Mouse (Mus musculus) left cerebral cortex, adult 2 months (tissue): ENCODE data around the gene Tsr1. TPM values are rescaled to one million over a fixed set of nuclear protein-coding genes. Genes with fewer than 3 reads are reported as not detected.

ENCODE experiments used
- DNase-seq, 2 experiments: peaks; one replicate each; pipeline ENCODE4 v3.0.0; 2021 to 2022; ENCODE audit warnings: low spot score in 2 of 2, mixed read lengths in 1 of 2; ENCODE audit errors: extremely low spot score in 1 of 2
- H3K27ac ChIP-seq: fragments of 200-600 bp; 2 replicates; pipeline ENCODE4 v1.8.1; 2022
- H3K4me3 ChIP-seq: fragments of 200-600 bp; 2 replicates; pipeline ENCODE4 v1.8.1; 2022
- CTCF ChIP-seq: fragments of 200-600 bp; IDR thresholded peaks from 2 replicates; pipeline ENCODE4 v1.8.1; 2022; ENCODE audit warnings: antibody characterized with exemption, mild to moderate bottlenecking, moderate library complexity
- intact Hi-C: fragments of 180-260 bp; cut with DNase I; formaldehyde crosslinking; loops from one replicate; pipeline ENCODE4 v1.15.1; 2025
- total RNA-seq, 2 experiments: library from RNA; stranded (reverse); gene quantifications; 2 replicates each; pipeline ENCODE4 v1.2.3; 2021

Gene Tsr1
- total RNA-seq, 2 experiments from 2014 or later, result 28.2 to 34.0 TPM

GRCm38 (mm10) chr11:74901555-74901954 is 3.7 kb downstream of the Tsr1 start:
- intact Hi-C loops, result no loop called here
- Histone ChIP-seq H3K27ac (no peak overlapping the region), H3K4me3 (no peak overlapping the region)
- no peak for TF ChIP-seq CTCF
- DNase-seq, result no peak

DNA sequence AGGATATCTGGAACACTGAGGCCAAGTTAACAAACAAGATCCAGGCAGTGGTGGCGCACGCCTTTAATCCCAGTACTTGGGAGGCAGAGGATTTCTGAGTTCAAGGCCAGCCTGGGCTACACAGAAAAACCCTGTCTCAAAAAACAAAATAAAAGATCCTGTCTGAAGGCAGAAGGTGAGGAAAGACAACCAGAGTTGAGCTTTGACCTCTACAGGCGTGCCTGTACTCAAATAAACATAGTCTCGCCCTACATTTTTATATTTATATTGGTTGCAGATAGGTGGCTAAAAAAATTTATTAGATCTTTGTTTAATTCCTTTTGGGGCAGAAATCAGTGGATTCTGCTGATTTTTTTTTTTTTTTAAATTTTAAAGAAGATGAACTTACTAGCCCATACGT is 4.5 kb downstream of the Tsr1 start:
- H3K27ac ChIP-seq, result no peak overlapping the region
- no peak overlapping the region for H3K4me3 ChIP-seq
- intact Hi-C loops, result no loop called here
- no peak for DNase-seq
- TF ChIP-seq CTCF, result no peak

DNA sequence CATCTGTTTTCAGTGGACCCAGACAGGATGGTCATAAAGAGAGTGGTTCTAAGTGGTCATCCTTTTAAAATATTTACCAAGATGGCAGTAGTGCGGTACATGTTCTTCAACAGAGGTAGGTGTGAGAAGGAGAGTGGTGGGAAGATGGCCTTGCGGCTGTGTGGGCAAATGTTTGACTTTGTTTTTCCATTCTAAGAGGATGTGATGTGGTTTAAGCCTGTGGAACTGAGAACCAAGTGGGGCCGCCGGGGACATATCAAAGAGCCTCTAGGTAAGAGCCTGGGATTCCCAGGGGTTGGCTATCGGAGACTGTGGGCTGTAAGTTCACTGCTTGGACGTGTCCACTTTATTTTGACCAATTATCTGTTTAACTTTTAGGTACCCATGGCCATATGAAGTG is 10.0 kb downstream of the Tsr1 start:
- intact Hi-C loops, result no loop called here

DNA sequence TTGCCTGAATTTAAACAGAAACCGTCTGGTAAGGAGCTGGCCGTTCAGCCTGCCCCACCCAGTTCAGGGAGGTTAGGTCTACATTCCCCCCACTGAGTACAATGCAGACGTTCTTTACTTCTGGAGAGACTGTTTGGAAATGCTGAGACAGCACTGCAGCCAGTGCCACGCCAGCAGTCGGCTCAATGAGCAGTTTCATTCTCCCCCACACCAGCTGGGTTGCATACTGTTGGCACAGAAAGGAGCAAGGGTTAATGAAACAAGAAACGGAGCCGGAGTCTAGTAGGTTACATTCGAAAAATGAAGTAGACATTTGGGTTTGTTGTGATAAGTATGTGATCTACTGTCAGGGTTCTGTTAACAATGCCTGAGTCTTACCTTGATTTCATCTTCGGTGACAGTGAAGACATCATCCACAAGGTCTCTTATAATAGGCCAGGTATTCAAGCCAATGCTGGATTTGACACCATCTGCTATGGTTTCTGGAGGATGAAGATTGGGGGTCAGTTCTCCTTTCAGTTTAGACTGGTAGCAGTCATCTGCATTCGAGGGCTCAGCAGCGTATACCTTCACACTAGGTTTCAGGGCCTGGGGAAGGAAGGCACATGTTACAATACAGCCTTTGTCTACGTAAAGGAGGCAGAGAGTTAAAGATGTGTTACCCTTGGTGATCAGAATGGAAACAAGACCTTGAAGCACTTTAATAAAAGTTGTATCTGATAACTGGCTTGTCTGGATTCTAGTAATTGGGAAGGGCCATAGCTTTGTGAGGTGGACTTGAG is 10.9 kb downstream of the Tsr1 start:
- no peak for TF ChIP-seq CTCF
- intact Hi-C loops, result no loop called here
- H3K4me3 ChIP-seq, result no peak overlapping the region
- H3K27ac ChIP-seq, result no peak overlapping the region
- DNase-seq, result no peak

More for the DNA sequence above, 10.0 kb downstream of the Tsr1 start:
- no peak for DNase-seq
- Histone ChIP-seq H3K4me3 (no peak overlapping the region), H3K27ac (no peak overlapping the region)
- TF ChIP-seq CTCF, result no peak

DNA sequence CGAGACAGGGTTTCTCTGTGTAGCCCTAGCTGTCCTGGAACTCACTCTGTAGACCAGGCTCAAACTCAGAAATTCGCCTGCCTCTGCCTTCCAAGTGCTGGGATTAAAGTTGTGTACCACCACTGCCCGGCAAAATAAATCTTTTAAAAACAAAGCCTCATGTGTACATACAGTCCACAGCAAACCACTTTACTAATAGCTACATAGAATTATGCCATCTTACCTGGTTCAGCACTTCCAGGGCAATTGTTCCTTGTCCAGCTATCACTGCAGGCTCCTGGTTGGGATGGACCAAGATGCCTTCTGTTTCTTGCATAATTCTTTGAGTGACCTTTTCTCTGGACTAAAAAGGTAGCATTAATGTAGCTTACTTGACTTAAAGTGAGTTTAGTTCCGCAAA is 12.1 kb downstream of the Tsr1 start:
- TF ChIP-seq CTCF, result no peak
- intact Hi-C loops, result no loop called here
- DNase-seq, result no peak
- H3K27ac ChIP-seq, result no peak overlapping the region
- H3K4me3 ChIP-seq, result no peak overlapping the region

DNA sequence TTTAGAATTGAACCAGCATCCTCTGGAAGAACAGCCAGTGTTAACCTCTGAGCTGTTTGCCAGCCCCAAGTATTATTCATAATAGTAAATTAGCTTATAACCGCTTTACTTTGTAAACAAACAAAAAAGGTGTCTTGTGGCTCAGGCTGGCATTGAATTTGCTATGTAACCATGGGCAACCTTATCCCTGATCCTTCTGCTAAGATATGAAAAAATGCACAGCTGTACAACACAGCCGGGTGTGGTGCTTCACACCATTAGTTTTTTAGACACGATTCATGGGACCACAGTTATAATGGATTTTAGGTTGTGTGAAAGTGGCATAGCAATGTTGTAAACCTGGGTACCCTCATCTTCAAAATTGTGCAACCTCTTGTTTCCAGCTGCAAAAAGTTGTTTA is 14.6 kb downstream of the Tsr1 start:
- intact Hi-C loops, result no loop called here
- DNase-seq, result no peak

DNA sequence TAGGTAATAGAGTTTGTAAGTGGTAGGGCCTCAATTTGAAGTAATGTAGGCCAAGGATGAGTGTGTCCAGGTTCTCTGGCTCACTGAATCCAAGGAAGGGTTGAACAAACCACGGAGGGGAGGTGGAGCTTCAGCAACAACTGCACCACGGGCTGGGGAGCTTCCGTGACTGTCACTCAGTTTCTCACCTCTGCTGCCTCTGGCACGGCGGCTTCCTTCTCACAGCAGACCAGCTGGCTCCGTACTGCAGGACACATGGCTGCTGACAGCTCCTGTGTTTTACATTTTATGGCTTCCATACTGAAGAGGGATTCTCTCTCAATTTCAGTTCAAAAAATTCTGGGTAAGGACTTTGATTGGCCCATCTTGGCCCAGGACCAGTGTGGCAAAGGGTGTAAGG is 21.4 kb downstream of the Tsr1 start:
- intact Hi-C loops, result no loop called here
- no peak overlapping the region for H3K4me3 ChIP-seq
- no peak for DNase-seq
- TF ChIP-seq CTCF, result no peak
- no peak overlapping the region for H3K27ac ChIP-seq

More for the DNA sequence above, 14.6 kb downstream of the Tsr1 start:
- TF ChIP-seq CTCF, result no peak
- Histone ChIP-seq H3K27ac (no peak overlapping the region), H3K4me3 (no peak overlapping the region)

DNA sequence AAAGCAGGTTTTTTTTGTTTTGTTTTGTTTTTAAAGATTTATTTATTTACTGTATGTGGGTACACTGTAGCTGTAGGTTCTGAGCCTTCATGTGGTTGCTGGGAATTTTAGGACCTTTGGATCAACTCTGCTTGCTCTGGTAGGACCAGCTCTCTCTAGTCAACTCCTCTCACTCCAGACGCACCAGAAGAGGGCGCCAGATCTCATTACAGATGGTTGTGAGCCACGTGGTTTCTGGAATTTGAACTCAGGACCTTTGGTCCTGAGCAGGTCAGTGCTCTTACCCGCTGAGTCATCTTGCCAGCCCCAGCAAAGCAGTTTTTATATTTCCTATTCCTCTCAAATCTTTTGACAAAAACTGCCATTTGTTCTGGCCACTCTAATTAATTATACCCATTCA is 26.3 kb downstream of the Tsr1 start:
- no peak overlapping the region for H3K27ac ChIP-seq
- peak; percentile 19 for TF ChIP-seq CTCF
- no peak overlapping the region for H3K4me3 ChIP-seq
- DNase-seq, result no peak
- intact Hi-C loops, result no loop called here

DNA sequence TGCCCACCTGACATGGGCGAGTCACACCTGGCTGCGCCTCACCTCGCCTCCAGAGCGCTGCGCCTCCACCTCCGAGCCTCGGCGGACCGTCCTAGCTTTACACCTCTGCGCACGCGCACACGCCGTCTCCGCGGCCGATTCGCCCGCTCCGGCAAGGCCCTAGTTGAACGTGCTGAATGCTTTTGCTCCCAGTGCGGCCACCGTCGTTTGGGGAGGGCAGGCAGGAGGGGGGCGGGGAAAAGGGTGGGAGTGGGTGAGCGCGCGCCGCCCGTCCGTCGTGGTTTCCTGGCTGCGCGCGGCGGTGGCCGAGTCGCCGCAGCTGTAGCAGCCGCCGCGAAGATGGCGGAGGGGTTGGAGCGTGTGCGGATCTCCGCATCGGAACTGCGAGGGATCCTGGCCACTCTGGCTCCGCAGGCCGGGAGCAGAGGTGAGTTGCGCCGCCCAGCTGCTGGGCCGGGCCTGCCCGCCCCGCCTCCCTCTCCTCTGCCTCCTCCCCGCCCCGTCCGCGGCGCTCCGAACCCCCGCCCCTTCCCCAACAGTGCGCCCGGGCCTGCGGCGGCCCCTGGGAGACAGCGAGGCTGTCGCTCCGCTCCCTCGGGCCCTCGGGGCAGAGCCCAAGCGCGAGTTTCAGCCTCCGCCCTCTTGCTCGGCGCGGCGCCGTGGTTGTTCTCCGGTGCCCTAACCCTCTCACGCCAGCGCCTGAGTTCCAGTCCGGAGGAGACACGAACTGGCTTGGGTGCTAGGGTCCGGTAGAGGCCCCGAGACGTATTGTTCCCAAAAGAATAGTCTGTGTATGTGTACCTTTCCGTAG is 27.9 kb downstream of the Tsr1 start, which contains the start of the genes Smg6 and Srr:
TSS of gene Smg6 (plus strand) at position 247 of the 811 bp plus-strand sequence.
TSS of gene Srr (minus strand) at position 372 of the 811 bp plus-strand sequence.
- intact Hi-C loops, result no loop called here

GRCm38 (mm10) chr11:74926388-74927005 is 28.6 kb downstream of the Tsr1 start:
- Histone ChIP-seq H3K27ac (peak overlapping the region; percentile 97), H3K4me3 (peak overlapping the region; percentile 94)
- intact Hi-C loops, result no loop called here
- no peak for TF ChIP-seq CTCF
- DNase-seq, result no peak

More for the DNA sequence above, 27.9 kb downstream of the Tsr1 start, which contains the start of the genes Smg6 and Srr:
- DNase-seq, result peak; percentile 92 to 94
- no peak for TF ChIP-seq CTCF
- H3K27ac ChIP-seq, result peak within 1 kb of the TSS; percentile 97
- H3K4me3 ChIP-seq, result peak within 1 kb of the TSS; percentile 94

GRCm38 (mm10) chr11:74927236-74927725 is 29.4 kb downstream of the Tsr1 start:
- intact Hi-C loops, result no loop called here
- Histone ChIP-seq H3K4me3 (no peak overlapping the region), H3K27ac (no peak overlapping the region)
- no peak for TF ChIP-seq CTCF
- DNase-seq, result no peak

DNA sequence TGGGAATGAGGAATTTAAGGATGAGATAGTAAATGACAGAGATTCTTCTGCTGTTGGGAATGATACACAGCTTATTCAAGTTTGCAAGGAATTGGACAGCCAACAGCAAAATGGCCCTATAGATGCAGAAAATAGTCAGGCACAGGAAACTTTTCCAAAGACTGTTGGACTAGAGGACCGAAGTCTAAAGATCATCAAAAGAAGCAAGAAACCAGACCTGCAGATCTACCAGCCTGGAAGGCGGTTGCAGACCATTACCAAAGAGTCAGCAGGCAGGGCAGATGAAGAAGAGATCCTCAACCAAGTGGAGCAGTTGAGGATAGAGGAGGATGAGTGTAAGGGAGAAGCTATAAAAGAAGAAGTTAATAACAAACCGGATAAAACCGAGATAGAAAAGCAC is 31.2 kb downstream of the Tsr1 start:
- TF ChIP-seq CTCF, result no peak
- no peak for DNase-seq
- Histone ChIP-seq H3K4me3 (no peak overlapping the region), H3K27ac (no peak overlapping the region)
- intact Hi-C loops, result no loop called here
